Mouse (Mus musculus): Measurements from ENCODE around the gene Olfr1131. TPM values are rescaled to one million over a fixed set of nuclear protein-coding genes. Genes with fewer than 3 reads are reported as not detected.
"Not testable (repeated sequence)": the region's sequence is repeated elsewhere in the genome, so short reads cannot be mapped to it uniquely, and the experiment has no call there.

Olfr1131 gene
- not detected for total RNA-seq (2021)
- long read RNA-seq, experiment 1: 0 reads
- long read RNA-seq, experiment 2: 0 reads

GRCm38 (mm10) chr2:87626804-87627203, at the start of gene Olfr1131:
TSS of gene Olfr1131 (plus strand) at chr2:87627104.
- DNase-seq: no peak
- intact Hi-C loops (cut with DNase I; ENCODE audit: low total_unique reads): no loop called here

GRCm38 (mm10) chr2:87605912-87606311, 21.0 kb upstream of the Olfr1131 start, which contains the start of gene Olfr1130:
TSS of gene Olfr1130 (plus strand) at chr2:87606212.
- DNase-seq; intact Hi-C loops (cut with DNase I; ENCODE audit: low total_unique reads): not testable (repeated sequence)

GRCm38 (mm10) chr2:87637435-87637834, 10.5 kb downstream of the Olfr1131 start, which contains the start of gene Olfr1132:
TSS of gene Olfr1132 (minus strand) at chr2:87637535.
- intact Hi-C loops (cut with DNase I; ENCODE audit: low total_unique reads): no loop called here

GRCm38 (mm10) chr2:87642441-87642840, 15.5 kb downstream of the Olfr1131 start:
- DNase-seq: no peak
- intact Hi-C loops (cut with DNase I; ENCODE audit: low total_unique reads): no loop called here

More at GRCm38 (mm10) chr2:87637435-87637834, 10.5 kb downstream of the Olfr1131 start, which contains the start of gene Olfr1132:
- DNase-seq: no peak

GRCm38 (mm10) chr2:87647274-87647673, 20.4 kb downstream of the Olfr1131 start, which contains the start of gene Olfr1133:
TSS of gene Olfr1133 (minus strand) at chr2:87647374.
- intact Hi-C loops (cut with DNase I; ENCODE audit: low total_unique reads): no loop called here
- DNase-seq: no peak

- DNase-seq: no peak
- intact Hi-C loops (cut with DNase I; ENCODE audit: low total_unique reads): no loop called here
Observed at GRCm38 (mm10) chr2:87658360-87658759, 31.5 kb downstream of the Olfr1131 start, which contains the start of gene Olfr1134. TSS of gene Olfr1134 (minus strand) at chr2:87658460.

- DNase-seq: no peak
- intact Hi-C loops (cut with DNase I; ENCODE audit: low total_unique reads): no loop called here
Observed at GRCm38 (mm10) chr2:87673564-87673963, 46.7 kb downstream of the Olfr1131 start, which contains the start of gene Olfr1135. TSS of gene Olfr1135 (minus strand) at chr2:87673664.

Other genes with a start within 250 kb of the Olfr1131 start
- gene Olfr1122, start 241.3 kb upstream of the Olfr1131 start, total RNA-seq (2021): not detected
- gene Olfr1123, start 210.5 kb upstream of the Olfr1131 start, total RNA-seq (2021): not detected
- not detected for gene Olfr1124, start 196.8 kb upstream of the Olfr1131 start, total RNA-seq (2021)
- not detected for gene Olfr1126, start 173.1 kb upstream of the Olfr1131 start, total RNA-seq (2021)
- gene Pramel7, start 130.0 kb upstream of the Olfr1131 start, total RNA-seq (2021): not detected
- not detected for gene Pramel6, start 120.5 kb upstream of the Olfr1131 start, total RNA-seq (2021)
- gene Olfr153, start 95.3 kb upstream of the Olfr1131 start, total RNA-seq (2021): not detected
- gene Olfr1128, start 81.6 kb upstream of the Olfr1131 start, total RNA-seq (2021): not detected
- not detected for gene Olfr1129, start 53.2 kb upstream of the Olfr1131 start, total RNA-seq (2021)
- not detected for gene Olfr1130, start 20.9 kb upstream of the Olfr1131 start, total RNA-seq (2021)
- gene Olfr1132, start 10.4 kb downstream of the Olfr1131 start, total RNA-seq (2021): not detected
- not detected for gene Olfr1133, start 20.3 kb downstream of the Olfr1131 start, total RNA-seq (2021)
- not detected for gene Olfr1134, start 31.4 kb downstream of the Olfr1131 start, total RNA-seq (2021)
- gene Olfr1135, start 46.6 kb downstream of the Olfr1131 start, total RNA-seq (2021): not detected
- gene Olfr1136, start 66.8 kb downstream of the Olfr1131 start, total RNA-seq (2021): not detected
- not detected for gene Olfr1137, start 86.1 kb downstream of the Olfr1131 start, total RNA-seq (2021)
- not detected for gene Olfr1138, start 112.9 kb downstream of the Olfr1131 start, total RNA-seq (2021)
- gene Olfr1140, start 116.6 kb downstream of the Olfr1131 start, total RNA-seq (2021): not detected
- not detected for gene Olfr1141, start 126.9 kb downstream of the Olfr1131 start, total RNA-seq (2021)
- not detected for gene Olfr152, start 152.4 kb downstream of the Olfr1131 start, total RNA-seq (2021)
- gene Olfr1143, start 173.5 kb downstream of the Olfr1131 start, total RNA-seq (2021): not detected
- gene Olfr1145, start 182.7 kb downstream of the Olfr1131 start, total RNA-seq (2021): not detected
- gene Olfr1148, start 203.4 kb downstream of the Olfr1131 start, total RNA-seq (2021): not detected
- not detected for gene Olfr1150-ps1, start 216.9 kb downstream of the Olfr1131 start, total RNA-seq (2021)
- not detected for gene Olfr1151, start 228.8 kb downstream of the Olfr1131 start, total RNA-seq (2021)
- gene Olfr1152, start 239.4 kb downstream of the Olfr1131 start, total RNA-seq (2021): not detected